Mouse (Mus musculus): Measurements from ENCODE around the gene Sipa1l1. TPM values are rescaled to one million over a fixed set of nuclear protein-coding genes. Genes with fewer than 3 reads are reported as not detected.
A peak's percentile ranks its signal among the peaks of the same experiment; 100 is the strongest.

Sipa1l1 gene
- total RNA-seq, 2 experiments from 2014 or later = 16.7 to 20.6 TPM

- no peak for DNase-seq
Observed at GRCm38 (mm10) chr12:82384719-82385118, 215.6 kb downstream of the Sipa1l1 start.

- no peak for DNase-seq
Observed at GRCm38 (mm10) chr12:82387042-82387441, 217.9 kb downstream of the Sipa1l1 start.

GRCm38 (mm10) chr12:82387647-82388046 lies 218.5 kb downstream of the Sipa1l1 start:
- no peak for DNase-seq

GRCm38 (mm10) chr12:82388144-82388543 lies 219.0 kb downstream of the Sipa1l1 start:
- DNase-seq = no peak

GRCm38 (mm10) chr12:82394118-82394861 lies 225.2 kb downstream of the Sipa1l1 start:
- no peak for DNase-seq

- DNase-seq = no peak
Observed at GRCm38 (mm10) chr12:82395194-82395593, 226.1 kb downstream of the Sipa1l1 start.

- DNase-seq = no peak
Observed at GRCm38 (mm10) chr12:82397193-82397592, 228.1 kb downstream of the Sipa1l1 start.

GRCm38 (mm10) chr12:82397751-82398150 lies 228.6 kb downstream of the Sipa1l1 start:
- no peak for DNase-seq

GRCm38 (mm10) chr12:82398926-82399325 lies 229.8 kb downstream of the Sipa1l1 start:
- DNase-seq = no peak

GRCm38 (mm10) chr12:82399971-82400720 lies 231.0 kb downstream of the Sipa1l1 start:
- no peak for DNase-seq

GRCm38 (mm10) chr12:82400783-82401182 lies 231.7 kb downstream of the Sipa1l1 start:
- no peak for DNase-seq

- no peak for DNase-seq
Observed at GRCm38 (mm10) chr12:82401440-82401839, 232.3 kb downstream of the Sipa1l1 start.

- no peak for DNase-seq
Observed at GRCm38 (mm10) chr12:82402635-82403034, 233.5 kb downstream of the Sipa1l1 start.

- no peak for DNase-seq
Observed at GRCm38 (mm10) chr12:82407531-82408255, 238.6 kb downstream of the Sipa1l1 start.

GRCm38 (mm10) chr12:82408486-82408885 lies 239.4 kb downstream of the Sipa1l1 start:
- DNase-seq = peak; percentile 78

- DNase-seq = no peak
Observed at GRCm38 (mm10) chr12:82409686-82410472, 240.8 kb downstream of the Sipa1l1 start.

- DNase-seq = peak; percentile 46
Observed at GRCm38 (mm10) chr12:82412291-82413032, 243.3 kb downstream of the Sipa1l1 start.

- peak; percentile 72 for DNase-seq
Observed at GRCm38 (mm10) chr12:82415690-82416364, 246.7 kb downstream of the Sipa1l1 start.

GRCm38 (mm10) chr12:82419027-82419426 lies 249.9 kb downstream of the Sipa1l1 start:
- no peak for DNase-seq

GRCm38 (mm10) chr12:82424783-82425182 lies 255.7 kb downstream of the Sipa1l1 start:
- DNase-seq = no peak

- DNase-seq = no peak
Observed at GRCm38 (mm10) chr12:82425853-82426252, 256.7 kb downstream of the Sipa1l1 start.

Data from gastrocnemius, postnatal 10 days (tissue).